Mouse (Mus musculus): ENCODE data around the gene Tekt3. TPM values are rescaled to one million over a fixed set of nuclear protein-coding genes. Genes with fewer than 3 reads are reported as not detected.

Gene Tekt3
- total RNA-seq (2014; fragmentation: Nextera tagmentation), result not detected in 2 replicates
- total RNA-seq (2017), result not detected in 2 replicates

GRCm38 (mm10) chr11:63061446-63061845 lies at the start of gene Tekt3:
Gene Tekt3 (plus strand): TSS chr11:63061654.
- no peak for ATAC-seq (replicated peaks; ENCODE audit: low FRiP score, low TSS enrichment, poor library complexity, severe bottlenecking)

DNA sequence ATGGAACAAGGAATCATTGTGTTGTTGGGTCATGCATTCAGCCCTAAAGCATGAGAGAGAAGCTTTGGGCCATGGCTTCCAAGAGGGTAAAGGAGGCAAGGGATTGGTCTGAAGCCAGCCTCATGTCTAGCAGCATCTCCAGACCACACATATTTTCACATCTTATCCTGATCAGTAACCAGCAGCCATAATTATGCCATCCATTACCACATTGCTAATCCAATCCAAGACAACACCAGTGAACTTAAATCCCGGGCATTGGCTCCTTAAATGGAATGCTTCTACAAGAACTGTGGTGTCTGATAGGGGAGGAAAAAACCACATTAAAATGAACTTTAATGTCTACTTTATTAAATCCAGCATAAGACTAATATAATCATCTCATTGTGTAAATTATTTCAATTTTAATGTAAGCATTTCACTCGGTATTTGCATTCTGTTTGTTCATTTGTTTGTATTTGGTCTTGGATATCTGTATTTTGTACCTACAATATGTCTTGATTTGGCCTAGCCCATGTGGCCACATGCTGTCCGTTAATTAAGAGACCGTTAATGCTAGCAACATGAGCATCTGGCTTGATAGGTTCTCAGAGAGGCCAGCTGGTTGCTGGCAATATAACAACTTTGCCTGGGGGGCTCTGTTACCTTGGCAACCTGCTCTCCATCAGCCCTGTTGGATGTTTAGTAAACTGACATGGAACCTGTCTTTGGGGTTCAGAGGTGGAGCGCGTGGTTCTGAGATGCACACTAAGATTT lies 43.9 kb upstream of the Tekt3 start:
- no peak for ATAC-seq (replicated peaks; ENCODE audit: low FRiP score, low TSS enrichment, poor library complexity, severe bottlenecking)

GRCm38 (mm10) chr11:63018083-63018622 lies 43.3 kb upstream of the Tekt3 start:
- no peak for ATAC-seq (replicated peaks; ENCODE audit: low FRiP score, low TSS enrichment, poor library complexity, severe bottlenecking)

DNA sequence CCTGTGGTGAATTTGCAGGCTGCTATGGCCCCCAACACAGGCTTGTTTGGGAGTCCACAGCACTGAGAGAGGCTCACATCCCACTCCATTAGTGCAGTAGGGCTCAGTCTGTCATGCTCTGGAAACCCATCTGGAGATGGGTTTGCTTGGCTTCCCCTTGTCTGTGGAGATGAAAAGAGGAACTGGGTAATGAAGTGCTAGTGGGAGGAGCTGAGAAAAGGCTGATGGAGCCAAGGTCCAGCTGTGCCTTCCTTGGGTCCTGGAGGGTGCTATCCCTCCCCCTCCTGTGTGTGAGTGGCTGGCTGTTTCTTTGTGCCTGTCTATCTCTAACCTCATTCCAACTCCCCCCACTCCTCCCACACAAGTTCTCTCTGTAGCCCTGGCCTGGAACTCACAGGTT lies 40.8 kb upstream of the Tekt3 start:
- no peak for ATAC-seq (replicated peaks; ENCODE audit: low FRiP score, low TSS enrichment, poor library complexity, severe bottlenecking)

- no peak for ATAC-seq (replicated peaks; ENCODE audit: low FRiP score, low TSS enrichment, poor library complexity, severe bottlenecking)
These were observed 40.2 kb upstream of the Tekt3 start for GRCm38 (mm10) chr11:63021141-63021806.

- ATAC-seq (replicated peaks; ENCODE audit: low FRiP score, low TSS enrichment, poor library complexity, severe bottlenecking), result no peak
These were observed 38.0 kb upstream of the Tekt3 start for GRCm38 (mm10) chr11:63023461-63023860.

GRCm38 (mm10) chr11:63024136-63024535 lies 37.3 kb upstream of the Tekt3 start:
- no peak for ATAC-seq (replicated peaks; ENCODE audit: low FRiP score, low TSS enrichment, poor library complexity, severe bottlenecking)

- ATAC-seq (replicated peaks; ENCODE audit: low FRiP score, low TSS enrichment, poor library complexity, severe bottlenecking), result no peak
These were observed 36.0 kb upstream of the Tekt3 start for GRCm38 (mm10) chr11:63025476-63025875.

DNA sequence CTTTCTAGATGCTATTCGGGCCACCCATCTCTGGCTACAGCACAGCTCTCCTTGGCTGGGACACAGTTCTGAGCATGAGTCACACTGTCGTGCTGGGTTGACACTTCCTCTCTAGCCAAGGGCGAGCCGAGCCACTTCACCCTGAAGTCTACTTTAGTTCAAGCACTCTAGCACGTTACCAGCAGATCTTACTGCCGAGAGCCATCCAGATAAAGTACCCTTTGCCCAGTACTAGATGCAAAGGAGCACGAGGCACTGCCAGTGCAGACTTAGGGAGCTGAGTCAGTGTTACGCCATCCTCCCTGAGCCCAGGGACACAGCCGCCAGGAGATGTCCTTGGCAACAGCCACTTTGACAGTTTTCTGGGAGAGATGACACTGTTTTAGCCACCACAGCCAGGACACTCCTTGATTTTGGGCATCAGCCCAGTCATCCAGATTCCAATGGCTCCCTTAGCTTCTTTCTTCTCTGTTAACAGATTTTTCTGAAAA lies 34.8 kb upstream of the Tekt3 start:
- ATAC-seq (replicated peaks; ENCODE audit: low FRiP score, low TSS enrichment, poor library complexity, severe bottlenecking), result no peak

DNA sequence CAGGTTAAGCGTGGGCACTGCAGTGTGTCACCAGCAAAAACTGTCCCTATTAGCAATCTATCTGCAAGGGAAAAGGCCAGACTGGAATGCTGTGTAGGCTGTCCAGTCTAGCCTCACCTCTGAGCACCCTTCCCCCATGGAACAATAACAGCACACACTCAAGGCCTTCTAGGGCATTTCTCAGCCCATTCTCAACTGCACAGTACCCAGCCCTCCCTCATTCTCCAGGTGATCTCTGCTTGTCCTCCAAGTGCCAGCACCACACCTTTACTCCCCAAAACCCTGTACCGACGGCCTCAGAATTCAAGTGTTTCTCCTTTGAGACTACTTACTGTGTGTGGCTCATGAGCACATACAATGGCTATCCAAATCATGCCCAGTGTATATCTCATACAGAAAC lies 33.3 kb upstream of the Tekt3 start:
- no peak for ATAC-seq (replicated peaks; ENCODE audit: low FRiP score, low TSS enrichment, poor library complexity, severe bottlenecking)

- ATAC-seq (replicated peaks; ENCODE audit: low FRiP score, low TSS enrichment, poor library complexity, severe bottlenecking), result no peak
These were observed 32.2 kb upstream of the Tekt3 start for GRCm38 (mm10) chr11:63029148-63029714.

- ATAC-seq (replicated peaks; ENCODE audit: low FRiP score, low TSS enrichment, poor library complexity, severe bottlenecking), result no peak
These were observed 31.7 kb upstream of the Tekt3 start for GRCm38 (mm10) chr11:63029721-63030120.

- ATAC-seq (replicated peaks; ENCODE audit: low FRiP score, low TSS enrichment, poor library complexity, severe bottlenecking), result no peak
These were observed 25.8 kb upstream of the Tekt3 start for GRCm38 (mm10) chr11:63035420-63036211.

DNA sequence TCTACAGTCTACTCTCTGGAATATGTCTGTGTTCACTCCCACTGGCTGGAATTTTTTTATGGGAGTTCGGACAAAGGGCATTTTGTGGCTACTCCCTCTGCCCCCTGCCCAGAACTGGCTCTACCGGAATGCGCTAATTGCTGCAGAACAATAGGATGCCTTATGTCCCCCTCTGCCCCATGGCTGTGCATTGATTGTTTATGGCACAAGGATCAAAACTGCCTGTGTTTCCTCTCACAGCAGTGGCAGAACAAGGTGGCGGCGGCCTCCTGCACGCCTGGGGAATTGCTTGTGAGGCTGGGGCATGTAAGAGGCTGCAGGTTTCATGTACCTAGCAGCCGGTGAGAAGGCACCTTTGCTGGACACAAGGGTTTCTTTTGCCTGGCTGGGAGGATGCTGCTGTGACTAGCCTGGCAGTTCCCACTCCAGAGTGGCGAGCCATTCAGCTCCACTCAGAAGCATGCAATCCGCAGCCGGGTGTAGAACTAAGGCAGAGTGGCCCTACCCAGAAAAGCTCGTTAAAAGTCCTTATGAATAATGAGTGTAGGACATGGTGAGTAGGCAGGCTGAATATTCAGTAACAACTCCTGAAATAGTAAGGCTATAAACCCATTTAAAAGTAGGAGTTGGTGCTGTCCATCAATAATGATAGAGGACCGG lies 21.3 kb upstream of the Tekt3 start:
- ATAC-seq (replicated peaks; ENCODE audit: low FRiP score, low TSS enrichment, poor library complexity, severe bottlenecking), result no peak

- no peak for ATAC-seq (replicated peaks; ENCODE audit: low FRiP score, low TSS enrichment, poor library complexity, severe bottlenecking)
These were observed 15.7 kb upstream of the Tekt3 start for GRCm38 (mm10) chr11:63045771-63046170.

GRCm38 (mm10) chr11:63046380-63046779 lies 15.1 kb upstream of the Tekt3 start:
- ATAC-seq (replicated peaks; ENCODE audit: low FRiP score, low TSS enrichment, poor library complexity, severe bottlenecking), result no peak

GRCm38 (mm10) chr11:63050362-63050932 lies 11.0 kb upstream of the Tekt3 start:
- no peak for ATAC-seq (replicated peaks; ENCODE audit: low FRiP score, low TSS enrichment, poor library complexity, severe bottlenecking)

DNA sequence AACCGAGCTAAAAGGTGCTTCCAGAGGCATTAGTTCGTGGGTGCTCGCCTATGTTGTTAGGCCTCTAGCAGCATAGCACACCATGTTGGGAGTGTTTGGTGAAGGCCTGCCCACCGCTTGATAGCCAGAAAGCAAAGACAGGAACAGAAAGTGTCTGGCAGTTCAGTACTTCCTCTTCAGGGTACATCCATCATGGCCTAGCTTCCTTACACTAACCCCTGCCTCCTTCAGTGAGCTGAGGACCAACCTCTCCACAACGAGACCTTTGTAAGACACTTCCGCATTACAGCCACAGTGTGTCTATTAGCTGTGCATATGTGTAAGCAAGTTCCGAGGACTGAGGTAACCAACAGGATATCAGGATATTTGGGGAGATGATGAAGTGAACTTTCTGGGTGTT lies 10.4 kb upstream of the Tekt3 start:
- no peak for ATAC-seq (replicated peaks; ENCODE audit: low FRiP score, low TSS enrichment, poor library complexity, severe bottlenecking)

DNA sequence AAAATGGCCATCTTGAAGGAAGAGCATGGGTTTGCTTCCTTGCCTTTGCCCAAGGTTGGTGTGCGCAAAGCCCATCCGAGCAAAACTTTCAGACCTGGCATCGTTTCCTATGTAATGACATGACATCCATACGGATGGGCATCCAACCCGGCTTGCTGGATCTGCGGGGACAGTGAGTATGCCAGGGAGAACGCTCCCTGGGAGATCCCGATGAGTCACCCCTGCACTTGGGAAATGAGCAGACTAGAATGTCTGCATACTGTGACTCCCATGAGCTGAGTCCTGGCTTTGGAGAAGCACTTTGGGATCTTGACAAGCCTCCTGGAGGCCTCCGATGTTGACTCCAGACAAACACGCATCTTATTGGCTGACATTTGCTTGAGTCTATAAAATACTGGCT lies 9.5 kb upstream of the Tekt3 start:
- no peak for ATAC-seq (replicated peaks; ENCODE audit: low FRiP score, low TSS enrichment, poor library complexity, severe bottlenecking)
